Mouse (Mus musculus) MEL (cell line): ENCODE measurements around the gene Strc. TPM values are rescaled to one million over a fixed set of nuclear protein-coding genes. Genes with fewer than 3 reads are reported as not detected.

Experiments used
- DNase-seq: peaks from one replicate; pipeline ENCODE4 v3.0.0; 2011; ENCODE audit warnings: low read depth, low spot score
- H3K27ac ChIP-seq: 2 replicates; pipeline ENCODE4 v1.5.1; 2012; ENCODE audit warnings: low read depth, mild to moderate bottlenecking, control low read depth, low read length, moderate library complexity; ENCODE audit not compliant: control insufficient read depth
- H3K27me3 ChIP-seq, 2 experiments: fragments of 150-350 bp in 1 of 2; sonication (generic) in 1 of 2; 2 replicates each; pipeline ENCODE4 v1.6.1; 2012; ENCODE audit warnings: low read length in 2 of 2, mild to moderate bottlenecking in 2 of 2, improper control_type of control experiment in 1 of 2, moderate library complexity in 1 of 2; ENCODE audit not compliant: insufficient read depth in 2 of 2, control insufficient read depth in 1 of 2
- H3K36me3 ChIP-seq, 2 experiments: 2 replicates each; pipeline ENCODE4 v1.6.1; 2012 to 2014; ENCODE audit warnings: low read length in 2 of 2, improper control_type of control experiment in 1 of 2, inconsistent platforms in 1 of 2, mild to moderate bottlenecking in 1 of 2; ENCODE audit not compliant: insufficient read depth in 2 of 2, control insufficient read depth in 1 of 2
- H3K4me1 ChIP-seq, 2 experiments: fragments of 150-350 bp in 1 of 2; sonication (generic) in 1 of 2; 2 replicates each; pipeline ENCODE4 v1.6.1; 2012; ENCODE audit warnings: low read length in 2 of 2, improper control_type of control experiment in 1 of 2, mild to moderate bottlenecking in 1 of 2; ENCODE audit not compliant: insufficient read depth in 2 of 2, control insufficient read depth in 1 of 2
- H3K4me3 ChIP-seq, 2 experiments: fragments of 150-350 bp in 1 of 2; sonication (generic) in 1 of 2; 2 replicates each; pipeline ENCODE4 v1.5.1; 2012; ENCODE audit warnings: low read depth in 2 of 2, low read length in 2 of 2, mild to moderate bottlenecking in 2 of 2, moderate library complexity in 2 of 2, control low read depth in 1 of 2, improper control_type of control experiment in 1 of 2; ENCODE audit not compliant: control insufficient read depth in 1 of 2, insufficient read depth in 1 of 2
- H3K79me2 ChIP-seq: 2 replicates; pipeline ENCODE4 v1.6.1; 2012; ENCODE audit warnings: mild to moderate bottlenecking, low read length, moderate library complexity; ENCODE audit not compliant: control insufficient read depth, poor library complexity, insufficient read depth
- H3K9ac ChIP-seq: 2 replicates; pipeline ENCODE4 v1.6.1; 2012; ENCODE audit warnings: low read depth, mild to moderate bottlenecking, control low read depth, low read length, moderate library complexity; ENCODE audit not compliant: control insufficient read depth, poor library complexity, severe bottlenecking
- H3K9me3 ChIP-seq: fragments of 150-350 bp; sonication (generic); replicated peaks from 2 replicates; pipeline ENCODE4 v1.6.1; 2012; ENCODE audit warnings: mild to moderate bottlenecking, low read length, improper control_type of control experiment, moderate library complexity; ENCODE audit not compliant: insufficient read depth
- CTCF ChIP-seq, 3 experiments: IDR thresholded peaks in 2 of 3; conservative IDR thresholded peaks in 1 of 3; 2 replicates each; pipeline ENCODE4 v1.5.1; 2011 to 2012; ENCODE audit warnings: low read length in 3 of 3, low read depth in 2 of 3, mild to moderate bottlenecking in 2 of 3, improper control_type of control experiment in 1 of 3, inconsistent platforms in 1 of 3, mixed read lengths in 1 of 3, moderate library complexity in 1 of 3; ENCODE audit not compliant: control insufficient read depth in 1 of 3, insufficient read depth in 1 of 3, poor library complexity in 1 of 3, severe bottlenecking in 1 of 3
- E2F4 ChIP-seq: IDR thresholded peaks from 2 replicates; pipeline ENCODE4 v1.6.1; 2011; ENCODE audit warnings: low read depth, low read length, improper control_type of control experiment, borderline replicate concordance
- EP300 ChIP-seq, 2 experiments: IDR thresholded peaks; 2 replicates each; pipeline ENCODE4 v1.6.1; 2011; ENCODE audit warnings: improper control_type of control experiment in 2 of 2, low read length in 2 of 2, low read depth in 1 of 2, mild to moderate bottlenecking in 1 of 2
- ETS1 ChIP-seq: IDR thresholded peaks from 2 replicates; pipeline ENCODE4 v1.6.1; 2012; ENCODE audit warnings: low read depth, mild to moderate bottlenecking, inconsistent platforms, low read length, improper control_type of control experiment, moderate library complexity
- GATA1 ChIP-seq: IDR thresholded peaks from 2 replicates; pipeline ENCODE4 v1.6.1; 2011; ENCODE audit warnings: low read depth, low read length, improper control_type of control experiment
- JUND ChIP-seq: IDR thresholded peaks from 2 replicates; pipeline ENCODE4 v1.6.1; 2011; ENCODE audit warnings: low read depth, mild to moderate bottlenecking, improper control_type of control experiment, low read length
- MAFK ChIP-seq: IDR thresholded peaks from 2 replicates; pipeline ENCODE4 v1.6.1; 2011; ENCODE audit warnings: low read depth, mild to moderate bottlenecking, low read length, improper control_type of control experiment, borderline replicate concordance
- MAZ ChIP-seq: IDR thresholded peaks from 2 replicates; pipeline ENCODE4 v1.6.1; 2012; ENCODE audit warnings: low read depth, mild to moderate bottlenecking, inconsistent platforms, low read length, improper control_type of control experiment
- MEF2A ChIP-seq: IDR thresholded peaks from 2 replicates; pipeline ENCODE4 v1.6.1; 2014; ENCODE audit warnings: low read depth, mild to moderate bottlenecking, inconsistent platforms, low read length, improper control_type of control experiment; ENCODE audit not compliant: poor library complexity, insufficient replicate concordance, severe bottlenecking; ENCODE audit errors: extremely low read depth
- MXI1 ChIP-seq: IDR thresholded peaks from 2 replicates; pipeline ENCODE4 v1.6.1; 2011; ENCODE audit warnings: mild to moderate bottlenecking, low read depth, low read length, improper control_type of control experiment
- MYB ChIP-seq: IDR thresholded peaks from 2 replicates; pipeline ENCODE4 v1.6.1; 2011; ENCODE audit warnings: mild to moderate bottlenecking, low read depth, low read length, improper control_type of control experiment
- MYC ChIP-seq: IDR thresholded peaks from 2 replicates; pipeline ENCODE4 v1.6.1; 2011; ENCODE audit warnings: low read depth, mild to moderate bottlenecking, low read length, improper control_type of control experiment, moderate library complexity
- NRF1 ChIP-seq: IDR thresholded peaks from 2 replicates; pipeline ENCODE4 v1.6.1; 2014; ENCODE audit warnings: low read depth, mild to moderate bottlenecking, inconsistent platforms, low read length, improper control_type of control experiment, moderate library complexity; ENCODE audit not compliant: poor library complexity, insufficient read depth, severe bottlenecking
- POLR2A ChIP-seq, 2 experiments: IDR thresholded peaks; 2 replicates each; pipeline ENCODE4 v1.6.1; 2011 to 2012; ENCODE audit warnings: low read length in 2 of 2, mild to moderate bottlenecking in 2 of 2, control low read depth in 1 of 2, improper control_type of control experiment in 1 of 2, low read depth in 1 of 2, moderate library complexity in 1 of 2; ENCODE audit not compliant: control insufficient read depth in 1 of 2, insufficient read depth in 1 of 2, poor library complexity in 1 of 2
- POLR2AphosphoS5 ChIP-seq: IDR thresholded peaks from 2 replicates; pipeline ENCODE4 v1.6.1; 2012; ENCODE audit warnings: low read depth, borderline replicate concordance, mild to moderate bottlenecking, inconsistent platforms, low read length, moderate library complexity, mixed read lengths
- RAD21 ChIP-seq: IDR thresholded peaks from 2 replicates; pipeline ENCODE4 v1.6.1; 2011; ENCODE audit warnings: mild to moderate bottlenecking, low read depth, low read length, improper control_type of control experiment
- SMC3 ChIP-seq: IDR thresholded peaks from 2 replicates; pipeline ENCODE4 v1.6.1; 2011; ENCODE audit warnings: low read depth, low read length, improper control_type of control experiment
- TCF12 ChIP-seq: IDR thresholded peaks from 2 replicates; pipeline ENCODE4 v1.6.1; 2014; ENCODE audit warnings: low read depth, mild to moderate bottlenecking, inconsistent platforms, low read length, improper control_type of control experiment, moderate library complexity
- USF2 ChIP-seq, 2 experiments: IDR thresholded peaks; 2 replicates each; pipeline ENCODE4 v1.6.1; 2011 to 2012; ENCODE audit warnings: improper control_type of control experiment in 2 of 2, low read length in 2 of 2, borderline replicate concordance in 1 of 2, inconsistent platforms in 1 of 2, low read depth in 1 of 2, mild to moderate bottlenecking in 1 of 2; ENCODE audit not compliant: insufficient read depth in 1 of 2
- ZC3H11A ChIP-seq: IDR thresholded peaks from 2 replicates; pipeline ENCODE4 v1.6.1; 2012; ENCODE audit warnings: low read depth, mild to moderate bottlenecking, inconsistent platforms, low read length, improper control_type of control experiment
- polyA plus RNA-seq, 2 experiments: library from polyadenylated mRNA; stranded (reverse) in 1 of 2; unstranded in 1 of 2; fragments of >175 nt in 1 of 2; fragments of >200 nt in 1 of 2; gene quantifications; 2 replicates each; pipeline versions ENCODE4 v1.2.1 to v1.2.4; 2012; ENCODE audit warnings: low replicate concordance in 2 of 2, low read depth in 1 of 2; ENCODE audit not compliant: insufficient read length in 2 of 2, insufficient read depth in 1 of 2, missing spikeins in 1 of 2
- total RNA-seq: library from RNA; depleted of rRNA; stranded (reverse); fragments of 300-350 nt; gene quantifications from 2 replicates; pipeline ENCODE4 v1.2.3, GENCODE M21; 2012

Strc gene
- total and polyA plus RNA-seq, 3 experiments = not detected

- Histone ChIP-seq H3K9ac (peak overlapping the region; percentile 76), H3K27me3 (peaks cover 0 to 2% of the 10 kb centered on the region in 2 experiments; a peak in 1 of 4 replicates), H3K9me3 (no peaks in the 10 kb centered on the region), H3K79me2 (no peaks in the 10 kb centered on the region; the same call in 1 of the 2 replicates), H3K36me3 (no peaks in the 10 kb centered on the region; a peak in 1 of 4 replicates), H3K4me3 (peak overlapping the region; percentile 82 to 94), H3K27ac (no peak overlapping the region)
- DNase-seq = no peak
- TF ChIP-seq MEF2A = no peak
- no peak for TF ChIP-seq POLR2AphosphoS5
- TF ChIP-seq NRF1 = no peak
- TF ChIP-seq RAD21 = no peak
- TF ChIP-seq MYC = no peak
- TF ChIP-seq E2F4 = no peak
- TF ChIP-seq MAZ = no peak
- no peak for TF ChIP-seq USF2 (IDR thresholded peaks at IDR 0.05; ENCODE audit: borderline replicate concordance in 1 of 2, insufficient read depth in 1 of 2, low read depth in 1 of 2, low read length in 2 of 2)
- no peak for TF ChIP-seq EP300 (IDR thresholded peaks at IDR 0.05; ENCODE audit: low read depth in 1 of 2, low read length in 2 of 2)
- TF ChIP-seq, all 39 proteins: peak for 0
- H3K4me1 ChIP-seq = peaks cover 0 to 4% of the 10 kb centered on the region in 2 experiments; a peak in 2 of 4 replicates
Observed at GRCm38 (mm10) chr2:121354378-121354777, 32.6 kb downstream of the Strc start.

GRCm38 (mm10) chr2:121353156-121353555 lies 33.8 kb downstream of the Strc start:
- H3K9ac ChIP-seq = no peak overlapping the region
- DNase-seq = no peak
- no peak overlapping the region for H3K27ac ChIP-seq
- 0 out of 4 replicates have a peak, but pooled peaks cover 0 to 2% of the 10 kb centered on the region in 2 experiments for H3K27me3 ChIP-seq
- TF ChIP-seq EP300 (IDR thresholded peaks at IDR 0.05; ENCODE audit: low read depth in 1 of 2, low read length in 2 of 2) (no peak), CTCF (IDR thresholded peaks at IDR 0.05 in 2 of 3, conservative IDR thresholded peaks at IDR 0.05 in 1 of 3; ENCODE audit: control insufficient read depth in 1 of 3, insufficient read depth in 1 of 3, low read depth in 2 of 3, low read length in 3 of 3, poor library complexity in 1 of 3, severe bottlenecking in 1 of 3) (no peak)
- no peaks in the 10 kb centered on the region; the same call in 1 of the 2 replicates for H3K79me2 ChIP-seq
- no peaks in the 10 kb centered on the region for H3K9me3 ChIP-seq
- no peaks in the 10 kb centered on the region; a peak in 1 of 4 replicates for H3K36me3 ChIP-seq
- peaks cover 0 to 4% of the 10 kb centered on the region in 2 experiments; a peak in 2 of 4 replicates for H3K4me1 ChIP-seq
- H3K4me3 ChIP-seq = no peak overlapping the region

- H3K9ac ChIP-seq = no peak overlapping the region
- no peak overlapping the region for H3K4me3 ChIP-seq
- peak; percentile 67 for DNase-seq
- H3K4me1 ChIP-seq = no peaks in the 10 kb centered on the region
- H3K36me3 ChIP-seq = no peaks in the 10 kb centered on the region; a peak in 1 of 4 replicates
- TF ChIP-seq E2F4 (no peak), MEF2A (no peak), MYC (no peak), MXI1 (no peak), CTCF (IDR thresholded peaks at IDR 0.05 in 2 of 3, conservative IDR thresholded peaks at IDR 0.05 in 1 of 3; ENCODE audit: control insufficient read depth in 1 of 3, insufficient read depth in 1 of 3, low read depth in 2 of 3, low read length in 3 of 3, poor library complexity in 1 of 3, severe bottlenecking in 1 of 3) (peak; percentile 10 to 69 (median 47); a peak in 4 of 6 replicates), TCF12 (no peak), ETS1 (no peak), SMC3 (peak; percentile 64), ZC3H11A (peak; percentile 32; the same call in 1 of the 2 replicates), POLR2AphosphoS5 (no peak), POLR2A (IDR thresholded peaks at IDR 0.05; ENCODE audit: control insufficient read depth in 1 of 2, insufficient read depth in 1 of 2, low read depth in 1 of 2, low read length in 2 of 2, poor library complexity in 1 of 2) (no peak), JUND (no peak), RAD21 (peak; percentile 75), MAFK (no peak), MYB (no peak), MAZ (no peak), GATA1 (no peak)
- no peak overlapping the region for H3K27ac ChIP-seq
- no peaks in the 10 kb centered on the region for H3K9me3 ChIP-seq
- H3K27me3 ChIP-seq = no peaks in the 10 kb centered on the region
- no peaks in the 10 kb centered on the region for H3K79me2 ChIP-seq
Observed at GRCm38 (mm10) chr2:121339057-121339456, 47.9 kb downstream of the Strc start.
